Mouse (Mus musculus) CD8-positive naive resting alpha-beta T cell, adult 2 months (primary cell): ENCODE measurements at regions not wholly inside any gene's neighbourhood (a gene's known extent, or its start where the extent isn't known, plus 50 kb on each side); places are given as distances from the start of the nearest gene placed in this dataset.
A peak's percentile ranks its signal among the peaks of the same experiment; 100 is the strongest.
"Not testable (repeated sequence)": the region's sequence is repeated elsewhere in the genome, so short reads cannot be mapped to it uniquely, and the experiment has no call there.

Experiments
- DNase-seq, 2 experiments: peaks; one replicate each; pipeline ENCODE4 v3.0.0; 2022; ENCODE audit warnings: low read depth in 2 of 2, low spot score in 2 of 2

- DNase-seq: no peak
These were observed 289.4 kb downstream of the Tox3 start for GRCm38 (mm10) chr8:90058631-90059166.

- no peak for DNase-seq
These were observed 291.8 kb downstream of the Tox3 start for GRCm38 (mm10) chr8:90056331-90056730.

- DNase-seq: no peak
These were observed 301.4 kb downstream of the Tox3 start for GRCm38 (mm10) chr8:90046779-90047178.

- DNase-seq: no peak
These were observed 311.7 kb downstream of the Tox3 start for GRCm38 (mm10) chr8:90036436-90036835.

GRCm38 (mm10) chr8:90032572-90032971 lies 315.6 kb downstream of the Tox3 start:
- no peak for DNase-seq

- no peak for DNase-seq
These were observed 316.9 kb downstream of the Tox3 start for GRCm38 (mm10) chr8:90031220-90031619.

GRCm38 (mm10) chr8:90017958-90018357 lies 330.2 kb downstream of the Tox3 start:
- DNase-seq: not testable (repeated sequence)

- no peak for DNase-seq
These were observed 334.4 kb downstream of the Tox3 start for GRCm38 (mm10) chr8:90013755-90014154.

- DNase-seq: no peak
These were observed 336.3 kb downstream of the Tox3 start for GRCm38 (mm10) chr8:90011682-90012409.

- DNase-seq: no peak
These were observed 338.7 kb downstream of the Tox3 start for GRCm38 (mm10) chr8:90009431-90009830.

GRCm38 (mm10) chr8:90000899-90001640 lies 347.1 kb downstream of the Tox3 start:
- peak; percentile 2 to 15 for DNase-seq

- no peak for DNase-seq
These were observed 354.4 kb downstream of the Tox3 start for GRCm38 (mm10) chr8:89993743-89994142.

- no peak for DNase-seq
These were observed 364.3 kb downstream of the Tox3 start for GRCm38 (mm10) chr8:89983859-89984258.

- DNase-seq: no peak
These were observed 365.6 kb downstream of the Tox3 start for GRCm38 (mm10) chr8:89982551-89982950.

- DNase-seq: no peak
These were observed 366.8 kb downstream of the Tox3 start for GRCm38 (mm10) chr8:89981320-89981719.

- no peak for DNase-seq
These were observed 367.7 kb downstream of the Tox3 start for GRCm38 (mm10) chr8:89980441-89980840.

- no peak for DNase-seq
These were observed 385.3 kb downstream of the Tox3 start for GRCm38 (mm10) chr8:89962799-89963198.

- DNase-seq: no peak
These were observed 390.7 kb downstream of the Tox3 start for GRCm38 (mm10) chr8:89957486-89957885.

GRCm38 (mm10) chr8:89956482-89957020 lies 391.6 kb downstream of the Tox3 start:
- no peak for DNase-seq

GRCm38 (mm10) chr8:89938836-89939235 lies 409.3 kb downstream of the Tox3 start:
- no peak for DNase-seq

- DNase-seq: no peak
These were observed 413.6 kb downstream of the Tox3 start for GRCm38 (mm10) chr8:89934521-89934920.

- DNase-seq: no peak
These were observed 421.4 kb downstream of the Tox3 start for GRCm38 (mm10) chr8:89926666-89927232.
